Mouse (Mus musculus) liver, postnatal 0 days (tissue): ENCODE data around the gene Xbp1. TPM values are rescaled to one million over a fixed set of nuclear protein-coding genes. Genes with fewer than 3 reads are reported as not detected.
A peak's percentile ranks its signal among the peaks of the same experiment; 100 is the strongest.
"Not testable (repeated sequence)": the region's sequence is repeated elsewhere in the genome, so short reads cannot be mapped to it uniquely, and the experiment has no call there.

Experiments used
- ATAC-seq: fragments of 200-750 bp; cut with Nextera tagmentation; 2 replicates; pipeline ENCODE4 v1.8.0; 2017; ENCODE audit warnings: mild to moderate bottlenecking, moderate library complexity
- DNase-seq: peaks from one replicate; pipeline ENCODE4 v3.0.0-alpha.2; 2016
- H3K27ac ChIP-seq: fragments of 300-500 bp; sonication (generic); 2 replicates; pipeline ENCODE4 v1.5.1; 2014; ENCODE audit warnings: antibody characterized with exemption, moderate library complexity, mild to moderate bottlenecking, low read depth
- H3K27me3 ChIP-seq: fragments of 300-500 bp; sonication (generic); 2 replicates; pipeline ENCODE4 v1.6.1; 2014; ENCODE audit warnings: low read length, control low read depth, mixed read lengths; ENCODE audit not compliant: insufficient read depth
- H3K36me3 ChIP-seq: fragments of 300-500 bp; sonication (generic); replicated peaks from 2 replicates; pipeline ENCODE4 v1.6.1; 2014; ENCODE audit warnings: mild to moderate bottlenecking, control low read depth, low read length, moderate library complexity, mixed read lengths; ENCODE audit not compliant: insufficient read depth
- H3K4me1 ChIP-seq: fragments of 300-500 bp; sonication (generic); 2 replicates; pipeline ENCODE4 v1.6.1; 2014; ENCODE audit warnings: antibody characterized with exemption, mild to moderate bottlenecking, control low read depth; ENCODE audit not compliant: insufficient read depth
- H3K4me2 ChIP-seq: fragments of 300-500 bp; sonication (generic); 2 replicates; pipeline ENCODE4 v1.6.1; 2014; ENCODE audit warnings: low read depth, mild to moderate bottlenecking, low read length, moderate library complexity, mixed read lengths
- H3K4me3 ChIP-seq: fragments of 300-500 bp; sonication (generic); 2 replicates; pipeline ENCODE4 v1.5.1; 2014; ENCODE audit warnings: low read depth, low read length
- H3K9ac ChIP-seq: fragments of 300-500 bp; sonication (generic); replicated peaks from 2 replicates; pipeline ENCODE4 v1.6.1; 2014; ENCODE audit warnings: mild to moderate bottlenecking, moderate library complexity
- H3K9me3 ChIP-seq: fragments of 300-500 bp; sonication (generic); 2 replicates; pipeline ENCODE4 v1.6.1; 2016; ENCODE audit warnings: mild to moderate bottlenecking, control low read depth, low read length, mixed read lengths
- CTCF ChIP-seq: sonication (generic); IDR thresholded peaks from 2 replicates; pipeline ENCODE4 v1.5.1; 2016; ENCODE audit warnings: antibody characterized with exemption, low read depth
- EP300 ChIP-seq: IDR thresholded peaks from 2 replicates; pipeline ENCODE4 v1.6.1; 2016; ENCODE audit warnings: antibody characterized with exemption, low read depth, mild to moderate bottlenecking
- WGBS: fragments of 180-500 bp; shearing (Covaris S2); extraction: QIAGEN DNeasy Blood & Tissue Kit; methylation state at CpG from one replicate; pipeline ENCODE4 v1.1.7; 2014; ENCODE audit not compliant: insufficient replicate concordance; 5-methylcytosine and 5-hydroxymethylcytosine counted together
- polyA plus RNA-seq: library from polyadenylated mRNA; unstranded; fragments of >200 nt; fragmentation: Nextera tagmentation; extraction: Ambion mirVana; gene quantifications from 2 replicates; pipeline ENCODE4 v1.2.1, GENCODE M21; 2015

The Xbp1 gene
- polyA plus RNA-seq, result 119 and 137 TPM in 2 replicates

GRCm38 (mm10) chr11:5520412-5521265, at the start of gene Xbp1:
Gene Xbp1 (plus strand): TSS chr11:5520659.
- peak within 1 kb of the TSS; percentile 98 for H3K27ac ChIP-seq
- peaks cover 26% of the 10 kb centered on the region for H3K4me1 ChIP-seq
- peak; percentile 94 for ATAC-seq
- DNase-seq, result peak; percentile 98
- peaks cover 34% of the 10 kb centered on the region for H3K36me3 ChIP-seq
- no peaks in the 10 kb centered on the region for H3K9me3 ChIP-seq
- peak within 1 kb of the TSS; percentile 98 for H3K4me3 ChIP-seq
- H3K9ac ChIP-seq, result peak within 1 kb of the TSS; percentile 100
- TF ChIP-seq EP300 (no peak), CTCF (no peak)
- peak within 1 kb of the TSS; percentile 75 for H3K4me2 ChIP-seq
- no peaks in the 10 kb centered on the region for H3K27me3 ChIP-seq
- 1% methylated on average over 65 of the region's 72 CpGs for WGBS

GRCm38 (mm10) chr11:5474130-5474529, 46.3 kb upstream of the Xbp1 start:
- no peaks in the 10 kb centered on the region for H3K36me3 ChIP-seq
- ATAC-seq (peak; percentile 35; the same call in 1 of the 2 replicates), DNase-seq (peak; percentile 79)
- TF ChIP-seq EP300 (no peak), CTCF (peak; percentile 88)
- H3K4me1 ChIP-seq, result no peaks in the 10 kb centered on the region
- H3K9ac ChIP-seq, result no peak overlapping the region
- H3K27me3 ChIP-seq, result no peaks in the 10 kb centered on the region
- H3K4me3 ChIP-seq, result no peak overlapping the region
- no peak overlapping the region for H3K4me2 ChIP-seq
- 10% methylated on average over 5 of the region's 5 CpGs for WGBS
- no peaks in the 10 kb centered on the region for H3K9me3 ChIP-seq
- H3K27ac ChIP-seq, result no peak overlapping the region

- not testable (repeated sequence) for H3K36me3 ChIP-seq, H3K27me3 ChIP-seq, H3K4me2 ChIP-seq, H3K4me1 ChIP-seq, H3K27ac ChIP-seq, H3K9me3 ChIP-seq, H3K4me3 ChIP-seq, ATAC-seq, H3K9ac ChIP-seq, DNase-seq
- 90% methylated on average over 2 of the region's 2 CpGs for WGBS
Measured at GRCm38 (mm10) chr11:5475556-5476118, 44.8 kb upstream of the Xbp1 start.

GRCm38 (mm10) chr11:5476806-5477205, 43.7 kb upstream of the Xbp1 start:
- H3K27ac ChIP-seq, result no peak overlapping the region
- no peak for DNase-seq
- 70% methylated on average over 4 of the region's 4 CpGs for WGBS
- H3K4me2 ChIP-seq, result no peak overlapping the region
- no peak overlapping the region for H3K9ac ChIP-seq
- H3K36me3 ChIP-seq, result no peaks in the 10 kb centered on the region
- no peaks in the 10 kb centered on the region for H3K9me3 ChIP-seq
- no peak overlapping the region for H3K4me3 ChIP-seq
- ATAC-seq, result no peak
- TF ChIP-seq EP300 (no peak), CTCF (no peak)
- H3K27me3 ChIP-seq, result no peaks in the 10 kb centered on the region
- H3K4me1 ChIP-seq, result no peaks in the 10 kb centered on the region

GRCm38 (mm10) chr11:5478193-5478592, 42.3 kb upstream of the Xbp1 start:
- no peak overlapping the region for H3K4me2 ChIP-seq
- no peak for TF ChIP-seq CTCF
- TF ChIP-seq EP300, result no peak
- DNase-seq, result no peak
- no peaks in the 10 kb centered on the region for H3K9me3 ChIP-seq
- no peaks in the 10 kb centered on the region for H3K27me3 ChIP-seq
- no peak overlapping the region for H3K4me3 ChIP-seq
- no peak overlapping the region for H3K9ac ChIP-seq
- no peak for ATAC-seq
- H3K36me3 ChIP-seq, result no peaks in the 10 kb centered on the region
- H3K4me1 ChIP-seq, result no peaks in the 10 kb centered on the region
- no peak overlapping the region for H3K27ac ChIP-seq
- 60% methylated on average over 7 of the region's 7 CpGs for WGBS

GRCm38 (mm10) chr11:5478831-5479230, 41.6 kb upstream of the Xbp1 start:
- Histone ChIP-seq H3K27me3 (no peaks in the 10 kb centered on the region), H3K4me2 (no peak overlapping the region), H3K36me3 (no peaks in the 10 kb centered on the region), H3K4me3 (no peak overlapping the region), H3K4me1 (no peaks in the 10 kb centered on the region), H3K27ac (no peak overlapping the region), H3K9me3 (no peaks in the 10 kb centered on the region), H3K9ac (no peak overlapping the region)
- DNase-seq (no peak), ATAC-seq (no peak)
- TF ChIP-seq EP300, result no peak
- no peak for TF ChIP-seq CTCF
- WGBS, result 67% methylated on average over 3 of the region's 3 CpGs
